Mouse (Mus musculus): ENCODE measurements around the gene Erich6. TPM values are rescaled to one million over a fixed set of nuclear protein-coding genes. Genes with fewer than 3 reads are reported as not detected.

Gene Erich6
- polyA plus RNA-seq (2015; fragmentation: Nextera tagmentation; extraction: Ambion mirVana), result 0.09 and 0.12 TPM in 2 replicates

DNA sequence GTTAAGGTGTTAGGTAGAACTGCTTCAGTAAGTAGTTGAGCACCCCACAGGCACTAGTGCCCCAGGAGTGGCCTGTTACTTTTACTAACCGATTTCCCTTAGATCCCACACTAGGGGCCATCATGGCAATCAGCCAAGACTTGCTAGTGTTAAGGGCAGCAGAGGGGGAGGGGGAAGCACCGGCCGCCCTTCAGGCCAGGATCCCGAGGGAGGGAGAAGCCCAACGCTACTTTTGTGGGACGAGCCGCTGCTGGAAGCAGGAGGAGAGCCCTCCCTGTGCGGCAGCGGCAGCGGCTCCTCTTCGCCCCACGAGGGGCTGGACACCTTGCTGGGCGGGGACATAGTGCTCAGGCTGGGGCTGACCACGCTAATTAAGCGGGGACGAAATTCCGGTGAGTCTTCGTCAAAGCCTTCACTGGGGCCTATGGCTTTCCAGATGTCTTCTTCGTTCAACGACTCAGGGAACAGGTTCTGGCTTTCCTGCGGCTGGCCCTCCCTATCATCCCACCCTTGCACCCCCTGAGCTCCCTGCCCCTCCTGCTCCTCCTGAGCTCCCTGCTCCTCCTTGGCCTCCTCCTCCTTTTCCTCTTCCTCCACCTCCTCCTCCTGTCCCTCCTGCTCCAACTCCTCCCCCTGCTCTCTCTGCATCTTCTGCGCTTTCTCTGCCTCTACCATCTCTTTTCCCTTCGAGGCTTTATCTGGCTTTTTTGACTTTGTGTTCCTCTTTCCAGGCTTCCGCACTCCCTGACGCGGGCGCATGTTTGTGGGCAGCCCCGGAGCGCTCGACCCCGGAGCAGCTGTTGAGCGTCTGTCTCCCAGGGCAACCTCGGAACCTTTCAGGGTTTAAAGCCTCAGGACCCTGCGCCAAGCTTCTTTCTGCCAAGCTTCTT lies at the start of gene Erich6:
Gene Erich6, minus strand, starts transcription at position 802 of the 890 bp plus-strand sequence.
- Histone ChIP-seq H3K27ac (no peak within 1 kb of the TSS), H3K4me3 (replicated peaks) (peak within 1 kb of the TSS; percentile 56), H3K9me3 (no peaks in the 10 kb centered on the region), H3K9ac (replicated peaks) (peak within 1 kb of the TSS; percentile 74), H3K4me1 (replicated peaks) (peaks cover 13% of the 10 kb centered on the region), H3K27me3 (no peaks in the 10 kb centered on the region), H3K36me3 (no peaks in the 10 kb centered on the region), H3K4me2 (replicated peaks) (peak within 1 kb of the TSS; percentile 94)
- peak; percentile 92 for ATAC-seq
- under 1% methylated on average over 34 of the region's 34 CpGs for WGBS

DNA sequence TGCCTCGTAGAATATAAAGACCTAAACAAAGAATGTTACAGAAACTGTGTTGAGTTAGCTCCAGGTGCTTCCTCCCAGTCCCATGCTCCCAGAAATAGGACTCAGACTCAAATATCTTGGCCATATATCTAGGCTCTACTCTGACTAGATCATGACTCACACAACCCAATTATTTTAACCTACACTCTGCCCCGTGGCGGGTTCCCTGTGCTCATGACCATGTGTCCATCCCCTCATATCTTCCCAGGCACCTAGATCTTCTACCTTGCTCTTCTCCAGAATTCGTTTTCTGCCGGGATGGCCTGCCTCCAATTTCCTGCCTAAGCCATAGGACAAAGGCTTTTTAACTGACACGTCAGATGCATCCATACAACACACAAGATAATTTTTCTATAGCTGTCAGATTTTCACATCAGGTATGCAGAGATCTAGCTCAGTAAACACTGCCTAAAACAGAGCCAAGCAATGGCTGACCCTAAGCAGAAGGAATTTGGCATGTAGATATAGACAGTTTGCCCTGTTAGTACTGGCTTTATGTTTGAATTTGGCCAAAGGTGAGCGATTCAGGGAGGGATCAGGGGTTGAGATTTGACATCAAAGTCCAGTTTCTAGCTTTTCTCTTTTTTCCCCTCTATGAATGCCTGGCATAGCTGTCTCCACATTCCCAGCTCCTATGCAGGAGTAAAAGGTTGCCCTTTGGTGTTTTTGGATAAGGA lies 49.4 kb upstream of the Erich6 start:
- H3K27ac ChIP-seq, result no peak overlapping the region
- H3K27me3 ChIP-seq, result peaks cover 9% of the 10 kb centered on the region; the same call in 1 of the 2 replicates
- ATAC-seq, result no peak
- no peak overlapping the region for H3K9ac ChIP-seq (replicated peaks)
- no peaks in the 10 kb centered on the region for H3K9me3 ChIP-seq
- 90% methylated on average over 7 of the region's 7 CpGs for WGBS
- H3K4me3 ChIP-seq (replicated peaks), result no peak overlapping the region
- H3K36me3 ChIP-seq, result no peaks in the 10 kb centered on the region
- peaks cover 17% of the 10 kb centered on the region for H3K4me1 ChIP-seq (replicated peaks)
- H3K4me2 ChIP-seq (replicated peaks), result no peak overlapping the region

GRCm38 (mm10) chr3:58685396-58685795 lies 48.4 kb upstream of the Erich6 start:
- ATAC-seq, result no peak
- no peak overlapping the region for H3K4me2 ChIP-seq (replicated peaks)
- H3K27me3 ChIP-seq, result peaks cover 9% of the 10 kb centered on the region; the same call in 1 of the 2 replicates
- H3K36me3 ChIP-seq, result no peaks in the 10 kb centered on the region
- 92% methylated on average over 3 of the region's 3 CpGs for WGBS
- H3K4me1 ChIP-seq (replicated peaks), result peaks cover 15% of the 10 kb centered on the region
- H3K4me3 ChIP-seq (replicated peaks), result no peak overlapping the region
- no peak overlapping the region for H3K27ac ChIP-seq
- H3K9ac ChIP-seq (replicated peaks), result no peak overlapping the region
- no peaks in the 10 kb centered on the region for H3K9me3 ChIP-seq

GRCm38 (mm10) chr3:58683346-58683745 lies 46.3 kb upstream of the Erich6 start:
- 90% methylated on average over 7 of the region's 7 CpGs for WGBS
- Histone ChIP-seq H3K9ac (replicated peaks) (no peak overlapping the region), H3K36me3 (no peaks in the 10 kb centered on the region), H3K27ac (no peak overlapping the region), H3K4me1 (replicated peaks) (peaks cover 18% of the 10 kb centered on the region), H3K4me2 (replicated peaks) (no peak overlapping the region), H3K4me3 (replicated peaks) (no peak overlapping the region), H3K9me3 (no peaks in the 10 kb centered on the region), H3K27me3 (no peaks in the 10 kb centered on the region)
- no peak for ATAC-seq

DNA sequence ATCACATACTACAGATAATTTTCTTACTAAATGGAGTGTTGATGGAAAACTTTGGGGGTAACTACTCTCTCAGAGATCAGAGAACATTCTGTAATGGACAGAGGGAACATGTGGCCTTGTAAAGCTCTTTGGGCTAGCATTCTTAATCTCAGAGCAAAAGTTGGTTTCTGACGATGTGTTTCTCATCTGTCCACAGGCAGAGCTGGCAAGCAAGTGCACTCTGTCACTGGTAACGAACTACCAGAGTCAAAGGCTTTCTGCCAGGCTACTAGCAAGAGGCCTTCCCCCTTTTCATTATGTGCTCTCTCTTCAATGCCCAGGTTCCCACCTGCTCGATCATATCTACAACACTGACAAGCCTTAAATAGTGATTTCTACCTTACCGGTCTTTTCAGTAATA lies 45.3 kb upstream of the Erich6 start:
- H3K36me3 ChIP-seq, result no peaks in the 10 kb centered on the region
- 82% methylated on average over 4 of the region's 4 CpGs for WGBS
- H3K9ac ChIP-seq (replicated peaks), result no peak overlapping the region
- no peak for ATAC-seq
- H3K9me3 ChIP-seq, result no peaks in the 10 kb centered on the region
- H3K27ac ChIP-seq, result no peak overlapping the region
- H3K4me3 ChIP-seq (replicated peaks), result no peak overlapping the region
- no peak overlapping the region for H3K4me2 ChIP-seq (replicated peaks)
- peaks cover 25% of the 10 kb centered on the region for H3K4me1 ChIP-seq (replicated peaks)
- H3K27me3 ChIP-seq, result no peaks in the 10 kb centered on the region

DNA sequence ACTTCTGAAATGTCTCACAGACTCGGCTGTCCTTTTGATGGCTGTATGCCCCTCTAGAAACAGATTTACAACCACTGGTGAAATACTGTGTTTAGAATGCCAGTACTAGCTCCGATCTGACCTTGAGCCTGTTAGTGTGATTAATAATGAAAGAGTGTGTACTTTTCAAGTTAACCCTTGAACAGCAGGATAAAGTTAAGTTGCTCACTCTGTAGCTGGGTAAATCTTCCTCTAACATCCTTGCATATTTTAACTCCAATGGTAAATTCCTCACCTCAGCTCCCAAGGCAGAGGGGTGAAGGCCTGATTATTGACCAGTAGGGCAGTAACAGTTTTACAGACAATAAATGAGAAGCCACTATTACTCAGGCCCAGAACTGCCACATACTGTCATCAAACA lies 44.8 kb upstream of the Erich6 start:
- no peaks in the 10 kb centered on the region for H3K36me3 ChIP-seq
- H3K27ac ChIP-seq, result no peak overlapping the region
- no peak overlapping the region for H3K4me2 ChIP-seq (replicated peaks)
- H3K27me3 ChIP-seq, result no peaks in the 10 kb centered on the region
- no peak overlapping the region for H3K9ac ChIP-seq (replicated peaks)
- H3K4me3 ChIP-seq (replicated peaks), result no peak overlapping the region
- H3K4me1 ChIP-seq (replicated peaks), result peaks cover 25% of the 10 kb centered on the region
- 49% methylated on average over 2 of the region's 2 CpGs for WGBS
- no peaks in the 10 kb centered on the region for H3K9me3 ChIP-seq
- ATAC-seq, result no peak

GRCm38 (mm10) chr3:58680943-58681637 lies 44.1 kb upstream of the Erich6 start:
- no peak overlapping the region for H3K27ac ChIP-seq
- no peak overlapping the region for H3K4me2 ChIP-seq (replicated peaks)
- H3K36me3 ChIP-seq, result peaks cover under 1% of the 10 kb centered on the region
- H3K4me3 ChIP-seq (replicated peaks), result no peak overlapping the region
- peaks cover 25% of the 10 kb centered on the region for H3K4me1 ChIP-seq (replicated peaks)
- no peaks in the 10 kb centered on the region for H3K9me3 ChIP-seq
- 89% methylated on average over 7 of the region's 7 CpGs for WGBS
- no peak overlapping the region for H3K9ac ChIP-seq (replicated peaks)
- no peak for ATAC-seq
- H3K27me3 ChIP-seq, result no peaks in the 10 kb centered on the region

- WGBS, result 67% methylated on average over 4 of the region's 4 CpGs
- peaks cover 11% of the 10 kb centered on the region for H3K36me3 ChIP-seq
- no peak overlapping the region for H3K4me2 ChIP-seq (replicated peaks)
- no peak overlapping the region for H3K9ac ChIP-seq (replicated peaks)
- no peaks in the 10 kb centered on the region for H3K9me3 ChIP-seq
- no peak overlapping the region for H3K4me3 ChIP-seq (replicated peaks)
- peaks cover 25% of the 10 kb centered on the region for H3K4me1 ChIP-seq (replicated peaks)
- no peak for ATAC-seq
- no peaks in the 10 kb centered on the region for H3K27me3 ChIP-seq
- 0 out of 2 replicates have a peak overlapping the region, but pooled peaks have one; percentile 11 for H3K27ac ChIP-seq
Observed at GRCm38 (mm10) chr3:58679996-58680395, 43.0 kb upstream of the Erich6 start.

DNA sequence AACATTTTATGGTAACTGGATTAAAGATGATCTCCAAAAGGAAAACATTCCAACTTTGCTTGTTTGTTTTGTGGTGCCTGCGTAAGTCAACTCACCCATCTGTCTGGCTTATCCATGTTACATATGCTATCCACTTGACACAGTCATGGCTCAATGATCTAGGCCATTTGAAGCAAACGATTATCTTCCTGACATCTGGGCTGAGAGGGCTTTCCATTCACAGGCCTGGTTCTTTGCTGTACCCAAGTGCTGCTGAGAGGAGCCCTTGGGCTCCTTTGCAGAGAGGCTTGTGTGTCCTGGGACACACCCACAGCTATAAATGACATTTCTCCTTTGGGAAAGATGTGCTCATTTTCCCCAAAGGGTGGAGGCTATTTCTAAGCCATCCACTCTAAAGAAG lies 41.9 kb upstream of the Erich6 start:
- Histone ChIP-seq H3K4me1 (replicated peaks) (peaks cover 25% of the 10 kb centered on the region), H3K27me3 (no peaks in the 10 kb centered on the region)

DNA sequence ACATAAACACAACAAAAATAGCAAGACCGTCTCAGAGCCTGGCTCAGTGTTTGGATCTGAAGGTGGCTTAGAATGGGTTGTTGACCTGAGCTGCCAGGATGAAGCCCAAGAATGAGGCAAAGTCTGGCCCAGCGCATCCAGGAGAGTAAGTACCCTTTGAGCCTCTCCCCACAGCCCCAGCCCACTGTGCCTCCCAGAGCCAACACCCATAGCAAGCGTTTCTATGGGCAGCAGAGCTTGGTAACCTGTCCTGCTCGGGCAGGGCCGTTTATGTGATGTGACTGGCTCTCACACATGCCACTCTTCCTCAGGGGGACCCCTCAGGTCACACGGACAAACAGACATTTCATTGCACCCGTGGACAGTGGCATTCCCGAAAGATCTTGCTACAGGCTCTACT lies 41.4 kb upstream of the Erich6 start:
- Histone ChIP-seq H3K36me3 (peaks cover 12% of the 10 kb centered on the region), H3K27me3 (no peaks in the 10 kb centered on the region), H3K9me3 (no peaks in the 10 kb centered on the region), H3K9ac (replicated peaks) (no peak overlapping the region), H3K27ac (no peak overlapping the region; the same call in 1 of the 2 replicates), H3K4me1 (replicated peaks) (peaks cover 25% of the 10 kb centered on the region), H3K4me3 (replicated peaks) (no peak overlapping the region), H3K4me2 (replicated peaks) (no peak overlapping the region)
- ATAC-seq, result no peak
- 67% methylated on average over 8 of the region's 8 CpGs for WGBS

More for the DNA sequence above, 41.9 kb upstream of the Erich6 start:
- H3K4me3 ChIP-seq (replicated peaks), result no peak overlapping the region
- H3K4me2 ChIP-seq (replicated peaks), result no peak overlapping the region
- H3K9me3 ChIP-seq, result no peaks in the 10 kb centered on the region
- H3K27ac ChIP-seq, result no peak overlapping the region
- H3K9ac ChIP-seq (replicated peaks), result no peak overlapping the region
- 49% methylated on average over 2 of the region's 2 CpGs for WGBS
- no peak for ATAC-seq
- H3K36me3 ChIP-seq, result peaks cover 12% of the 10 kb centered on the region

- 0 out of 2 replicates have a peak, but pooled peaks have one; percentile 21 for ATAC-seq
- H3K27ac ChIP-seq, result no peak overlapping the region
Observed at GRCm38 (mm10) chr3:58677615-58678014, 40.6 kb upstream of the Erich6 start.

More at GRCm38 (mm10) chr3:58677615-58678014, 40.6 kb upstream of the Erich6 start:
- Histone ChIP-seq H3K27me3 (no peaks in the 10 kb centered on the region), H3K4me1 (replicated peaks) (peaks cover 25% of the 10 kb centered on the region), H3K4me2 (replicated peaks) (no peak overlapping the region), H3K9ac (replicated peaks) (no peak overlapping the region), H3K9me3 (no peaks in the 10 kb centered on the region), H3K4me3 (replicated peaks) (no peak overlapping the region), H3K36me3 (peaks cover 12% of the 10 kb centered on the region)
- WGBS, result 58% methylated on average over 3 of the region's 3 CpGs
